Mouse (Mus musculus) pancreas, adult 10 weeks (tissue): ENCODE measurements around the gene 4931423N10Rik. TPM values are rescaled to one million over a fixed set of nuclear protein-coding genes. Genes with fewer than 3 reads are reported as not detected.

ENCODE experiments used
- polyA plus RNA-seq: library from polyadenylated mRNA; stranded (reverse); fragments of 350-450 nt; fragmentation: Illumina TruSeq; extraction: RNeasy Lipid Tissue Mini Kit (QIAGEN cat#74804); gene quantifications from one replicate; pipeline ENCODE4 v1.2.3, GENCODE M21; 2015; ENCODE audit warnings: low read depth, low replicate concordance; ENCODE audit not compliant: insufficient read depth

Gene 4931423N10Rik
- not detected for polyA plus RNA-seq

GRCm38 (mm10) chr2:23207070-23207526, at the start of gene 4931423N10Rik:
TSS of gene 4931423N10Rik (plus strand) at chr2:23207476.

Other genes starting within 250 kb of the 4931423N10Rik start
- gene Abi1, start 167.2 kb upstream of the 4931423N10Rik start, polyA plus RNA-seq = 14.6 TPM
- 8.0 TPM for gene Acbd5, start 139.3 kb upstream of the 4931423N10Rik start, polyA plus RNA-seq
- not detected for gene Mastl, start 51.5 kb upstream of the 4931423N10Rik start, polyA plus RNA-seq
- gene Yme1l1, start 51.1 kb upstream of the 4931423N10Rik start, polyA plus RNA-seq = 9.9 TPM
- 0.63 TPM for gene Nxph2, start 113.8 kb downstream of the 4931423N10Rik start, polyA plus RNA-seq